Mouse (Mus musculus) adrenal gland, adult 2 months (tissue): ENCODE measurements around the gene Sema3d. TPM values are rescaled to one million over a fixed set of nuclear protein-coding genes. Genes with fewer than 3 reads are reported as not detected.

Experiments used
- DNase-seq: peaks from one replicate; pipeline ENCODE4 v3.0.0; 2021
- polyA plus RNA-seq: library from polyadenylated mRNA; depleted of rRNA; stranded (reverse); fragments of >200 nt; gene quantifications from 2 replicates; pipeline ENCODE4 v1.2.3, GENCODE M21; 2012
- total RNA-seq, 2 experiments: library from RNA; stranded (reverse); gene quantifications; 2 replicates each; pipeline ENCODE4 v1.2.3; 2021

Sema3d gene
- total and polyA plus RNA-seq, 3 experiments = 0.25 to 5.1 (median 3.3) TPM

GRCm38 (mm10) chr5:12634227-12634980 lies 251.2 kb downstream of the Sema3d start:
- DNase-seq = no peak

- DNase-seq = no peak
Observed at GRCm38 (mm10) chr5:12637763-12638468, 254.7 kb downstream of the Sema3d start.
